Mouse (Mus musculus): ENCODE results near the gene Exoc6b.
"Not testable (repeated sequence)": the region's sequence is repeated elsewhere in the genome, so short reads cannot be mapped to it uniquely, and the experiment has no call there.

DNA sequence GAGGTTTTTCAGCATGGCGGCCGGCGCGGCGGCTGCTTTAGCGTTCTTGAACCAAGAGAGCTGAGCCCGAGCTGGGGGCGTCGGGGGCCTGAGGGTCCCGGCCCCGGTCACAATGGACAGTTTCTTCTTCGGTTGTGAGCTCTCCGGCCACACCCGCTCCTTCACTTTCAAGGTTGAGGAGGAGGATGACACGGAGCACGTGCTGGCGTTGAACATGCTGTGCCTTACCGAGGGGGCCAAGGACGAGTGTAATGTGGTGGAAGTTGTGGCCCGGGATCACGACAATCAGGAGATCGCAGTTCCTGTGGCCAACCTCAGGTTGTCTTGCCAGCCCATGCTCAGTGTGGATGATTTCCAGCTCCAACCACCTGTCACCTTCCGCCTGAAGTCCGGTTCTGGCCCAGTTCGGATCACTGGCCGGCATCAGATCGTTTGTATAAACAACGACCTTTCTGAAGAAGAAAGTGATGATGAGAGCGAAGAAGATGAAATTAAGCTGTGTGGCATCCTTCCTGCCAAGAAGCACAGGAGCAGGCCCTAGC lies 6.9 kb upstream of the Exoc6b start:
- not testable (repeated sequence) for TF ChIP-seq POLR2A (IDR thresholded peaks at IDR 0.05; ENCODE audit: insufficient read depth, low read depth, low read length); CTCF (IDR thresholded peaks at IDR 0.05); EP300 (IDR thresholded peaks at IDR 0.05; ENCODE audit: insufficient read depth, low read depth, low read length)

All from heart, adult 2 months (tissue).